Mouse (Mus musculus): ENCODE measurements around the gene Isx.

Gene Isx

GRCm38 (mm10) chr8:74872940-74873339 lies at the start of gene Isx:
Isx (plus strand) TSS chr8:74873173.
- no peak for DNase-seq (ENCODE audit: low read depth, low spot score)

GRCm38 (mm10) chr8:74827689-74828088 lies 45.3 kb upstream of the Isx start:
- no peak for DNase-seq (ENCODE audit: low read depth, low spot score)

- no peak for DNase-seq (ENCODE audit: low read depth, low spot score)
Measured at GRCm38 (mm10) chr8:74831322-74831721, 41.7 kb upstream of the Isx start.

- no peak for DNase-seq (ENCODE audit: low read depth, low spot score)
Measured at GRCm38 (mm10) chr8:74834246-74834645, 38.7 kb upstream of the Isx start.

- no peak for DNase-seq (ENCODE audit: low read depth, low spot score)
Measured at GRCm38 (mm10) chr8:74847376-74848048, 25.5 kb upstream of the Isx start.

GRCm38 (mm10) chr8:74848707-74849106 lies 24.3 kb upstream of the Isx start:
- DNase-seq (ENCODE audit: low read depth, low spot score) = no peak

GRCm38 (mm10) chr8:74850971-74851370 lies 22.0 kb upstream of the Isx start:
- DNase-seq (ENCODE audit: low read depth, low spot score) = no peak

- peak; percentile 28 for DNase-seq (ENCODE audit: low read depth, low spot score)
Measured at GRCm38 (mm10) chr8:74851837-74852236, 21.1 kb upstream of the Isx start.

GRCm38 (mm10) chr8:74853488-74853887 lies 19.5 kb upstream of the Isx start:
- no peak for DNase-seq (ENCODE audit: low read depth, low spot score)

GRCm38 (mm10) chr8:74854786-74855185 lies 18.2 kb upstream of the Isx start:
- DNase-seq (ENCODE audit: low read depth, low spot score) = no peak

GRCm38 (mm10) chr8:74855341-74855740 lies 17.6 kb upstream of the Isx start:
- no peak for DNase-seq (ENCODE audit: low read depth, low spot score)

GRCm38 (mm10) chr8:74859241-74859640 lies 13.7 kb upstream of the Isx start:
- no peak for DNase-seq (ENCODE audit: low read depth, low spot score)

- no peak for DNase-seq (ENCODE audit: low read depth, low spot score)
Measured at GRCm38 (mm10) chr8:74860449-74860848, 12.5 kb upstream of the Isx start.

GRCm38 (mm10) chr8:74862598-74862997 lies 10.4 kb upstream of the Isx start:
- no peak for DNase-seq (ENCODE audit: low read depth, low spot score)

GRCm38 (mm10) chr8:74870346-74870949 lies 2.5 kb upstream of the Isx start:
- DNase-seq (ENCODE audit: low read depth, low spot score) = no peak

- no peak for DNase-seq (ENCODE audit: low read depth, low spot score)
Measured at GRCm38 (mm10) chr8:74871686-74872085, 1.3 kb upstream of the Isx start.

GRCm38 (mm10) chr8:74872151-74872823 lies 686 bp upstream of the Isx start:
- DNase-seq (ENCODE audit: low read depth, low spot score) = no peak

GRCm38 (mm10) chr8:74874565-74874964 lies 1.6 kb downstream of the Isx start:
- DNase-seq (ENCODE audit: low read depth, low spot score) = no peak

- DNase-seq (ENCODE audit: low read depth, low spot score) = no peak
Measured at GRCm38 (mm10) chr8:74878637-74879036, 5.7 kb downstream of the Isx start.

- no peak for DNase-seq (ENCODE audit: low read depth, low spot score)
Measured at GRCm38 (mm10) chr8:74888763-74889162, 15.8 kb downstream of the Isx start.

- DNase-seq (ENCODE audit: low read depth, low spot score) = no peak
Measured at GRCm38 (mm10) chr8:74891030-74891429, 18.1 kb downstream of the Isx start.

GRCm38 (mm10) chr8:74896302-74896701 lies 23.3 kb downstream of the Isx start:
- DNase-seq (ENCODE audit: low read depth, low spot score) = no peak

- DNase-seq (ENCODE audit: low read depth, low spot score) = no peak
Measured at GRCm38 (mm10) chr8:74897315-74897714, 24.3 kb downstream of the Isx start.

Measured in WW6 (cell line).